Mouse (Mus musculus) kidney, postnatal 0 days (tissue): ENCODE measurements at regions not wholly inside any gene's neighbourhood (a gene's known extent, or its start where the extent isn't known, plus 50 kb on each side); places are given as distances from the start of the nearest gene placed in this dataset.

Experiments
- ATAC-seq: fragments of 200-750 bp; cut with Nextera tagmentation; replicated peaks from 2 replicates; pipeline ENCODE4 v1.8.0; 2017; ENCODE audit warnings: low read depth, moderate number of reproducible peaks, moderate TSS enrichment, moderate library complexity; ENCODE audit not compliant: low FRiP score
- DNase-seq: peaks from one replicate; pipeline ENCODE4 v3.0.0-alpha.2; 2016; ENCODE audit warnings: low spot score
- H3K27ac ChIP-seq: fragments of 300-500 bp; sonication (generic); 2 replicates; pipeline ENCODE4 v1.5.1; 2014; ENCODE audit warnings: mild to moderate bottlenecking
- H3K27me3 ChIP-seq: fragments of 300-500 bp; sonication (generic); 2 replicates; pipeline ENCODE4 v1.6.1; 2014; ENCODE audit warnings: low read length, mixed read lengths; ENCODE audit not compliant: insufficient read depth
- H3K36me3 ChIP-seq: fragments of 300-500 bp; sonication (generic); 2 replicates; pipeline ENCODE4 v1.6.1; 2014; ENCODE audit warnings: low read length, mixed read lengths; ENCODE audit not compliant: insufficient read depth
- H3K4me1 ChIP-seq: fragments of 300-500 bp; sonication (generic); replicated peaks from 2 replicates; pipeline ENCODE4 v1.6.1; 2014; ENCODE audit warnings: antibody characterized with exemption, low read length, mixed read lengths; ENCODE audit not compliant: insufficient read depth
- H3K4me2 ChIP-seq: fragments of 300-500 bp; sonication (generic); 2 replicates; pipeline ENCODE4 v1.6.1; 2014; ENCODE audit warnings: mild to moderate bottlenecking, low read length, moderate library complexity, mixed read lengths
- H3K4me3 ChIP-seq: fragments of 300-500 bp; sonication (generic); replicated peaks from 2 replicates; pipeline ENCODE4 v1.5.1; 2014; ENCODE audit warnings: low read depth, low read length
- H3K9ac ChIP-seq: fragments of 300-500 bp; sonication (generic); 2 replicates; pipeline ENCODE4 v1.6.1; 2014; ENCODE audit warnings: low read depth, low read length
- H3K9me3 ChIP-seq: fragments of 300-500 bp; sonication (generic); replicated peaks from 2 replicates; pipeline ENCODE4 v1.6.1; 2016; ENCODE audit warnings: low read length, inconsistent platforms, mixed read lengths
- CTCF ChIP-seq: IDR thresholded peaks from 2 replicates; pipeline ENCODE4 v1.5.1; 2016; ENCODE audit warnings: antibody characterized with exemption, low read depth, mild to moderate bottlenecking, moderate library complexity
- WGBS: fragments of 180-500 bp; shearing (Covaris S2); extraction: QIAGEN DNeasy Blood & Tissue Kit; methylation state at CpG from one replicate; pipeline ENCODE4 v1.1.7; 2014; 5-methylcytosine and 5-hydroxymethylcytosine counted together

- Histone ChIP-seq H3K4me3 (no peak overlapping the region), H3K9ac (no peak overlapping the region), H3K9me3 (no peaks in the 10 kb centered on the region), H3K27ac (no peak overlapping the region), H3K36me3 (no peaks in the 10 kb centered on the region), H3K4me1 (no peaks in the 10 kb centered on the region), H3K27me3 (no peaks in the 10 kb centered on the region), H3K4me2 (no peak overlapping the region)
- TF ChIP-seq CTCF: no peak
- ATAC-seq: no peak
- WGBS: 66% methylated on average over 5 of the region's 5 CpGs
- no peak for DNase-seq
Measured at GRCm38 (mm10) chr9:24903706-24904105, 129.6 kb upstream of the Tbx20 start.

- no peak overlapping the region for H3K4me3 ChIP-seq
- no peaks in the 10 kb centered on the region for H3K36me3 ChIP-seq
- no peaks in the 10 kb centered on the region for H3K27me3 ChIP-seq
- H3K4me1 ChIP-seq: no peaks in the 10 kb centered on the region
- H3K9ac ChIP-seq: no peak overlapping the region
- no peak overlapping the region for H3K27ac ChIP-seq
- 75% methylated on average over 8 of the region's 8 CpGs for WGBS
- no peak overlapping the region for H3K4me2 ChIP-seq
- no peaks in the 10 kb centered on the region for H3K9me3 ChIP-seq
- no peak for DNase-seq
- TF ChIP-seq CTCF: no peak
- ATAC-seq: no peak
Measured at GRCm38 (mm10) chr9:24909086-24909979, 135.2 kb upstream of the Tbx20 start.

GRCm38 (mm10) chr9:24910738-24911137 lies 136.6 kb upstream of the Tbx20 start:
- 66% methylated on average over 5 of the region's 5 CpGs for WGBS
- Histone ChIP-seq H3K4me3 (no peak overlapping the region), H3K9me3 (no peaks in the 10 kb centered on the region), H3K4me2 (no peak overlapping the region), H3K36me3 (no peaks in the 10 kb centered on the region), H3K27me3 (no peaks in the 10 kb centered on the region), H3K9ac (no peak overlapping the region), H3K4me1 (no peaks in the 10 kb centered on the region), H3K27ac (no peak overlapping the region)
- no peak for TF ChIP-seq CTCF
- DNase-seq (no peak), ATAC-seq (no peak)

- H3K27ac ChIP-seq: no peak overlapping the region
- H3K36me3 ChIP-seq: no peaks in the 10 kb centered on the region
- H3K4me1 ChIP-seq: no peaks in the 10 kb centered on the region
- H3K27me3 ChIP-seq: no peaks in the 10 kb centered on the region
- H3K4me2 ChIP-seq: no peak overlapping the region
- H3K9ac ChIP-seq: no peak overlapping the region
- H3K9me3 ChIP-seq: no peaks in the 10 kb centered on the region
- 86% methylated on average over 9 of the region's 9 CpGs for WGBS
- ATAC-seq: no peak
- no peak for TF ChIP-seq CTCF
- no peak for DNase-seq
- no peak overlapping the region for H3K4me3 ChIP-seq
Measured at GRCm38 (mm10) chr9:24920031-24920445, 145.9 kb upstream of the Tbx20 start.

- 80% methylated on average over 4 of the region's 4 CpGs for WGBS
- Histone ChIP-seq H3K9me3 (no peaks in the 10 kb centered on the region), H3K27ac (no peak overlapping the region), H3K4me3 (no peak overlapping the region), H3K4me2 (no peak overlapping the region), H3K27me3 (no peaks in the 10 kb centered on the region), H3K4me1 (no peaks in the 10 kb centered on the region), H3K9ac (no peak overlapping the region), H3K36me3 (no peaks in the 10 kb centered on the region)
- ATAC-seq: no peak
- DNase-seq: no peak
- TF ChIP-seq CTCF: no peak
Measured at GRCm38 (mm10) chr9:24922051-24922860, 148.2 kb upstream of the Tbx20 start.

- Histone ChIP-seq H3K4me2 (no peak overlapping the region), H3K27ac (no peak overlapping the region), H3K27me3 (no peaks in the 10 kb centered on the region), H3K36me3 (no peaks in the 10 kb centered on the region), H3K4me3 (no peak overlapping the region), H3K9me3 (no peaks in the 10 kb centered on the region), H3K4me1 (no peaks in the 10 kb centered on the region), H3K9ac (no peak overlapping the region)
- DNase-seq (no peak), ATAC-seq (no peak)
- no peak for TF ChIP-seq CTCF
- WGBS: 84% methylated on average over 5 of the region's 5 CpGs
Measured at GRCm38 (mm10) chr9:24923514-24923913, 149.4 kb upstream of the Tbx20 start.
